Mouse (Mus musculus) layer of hippocampus, adult 8-10 months (tissue): Measurements from ENCODE around the gene Dyrk2. TPM values are rescaled to one million over a fixed set of nuclear protein-coding genes. Genes with fewer than 3 reads are reported as not detected.

Source experiments
- DNase-seq, 2 experiments: peaks; one replicate each; pipeline ENCODE4 v3.0.0; 2022; ENCODE audit warnings: low spot score in 2 of 2
- total RNA-seq, 4 experiments: library from RNA; stranded (reverse); gene quantifications; 2 replicates each; pipeline ENCODE4 v1.2.4; 2022

Dyrk2 gene
- total RNA-seq, 4 experiments from 2014 or later, result 43.8 to 52.1 (median 48.6) TPM

DNA sequence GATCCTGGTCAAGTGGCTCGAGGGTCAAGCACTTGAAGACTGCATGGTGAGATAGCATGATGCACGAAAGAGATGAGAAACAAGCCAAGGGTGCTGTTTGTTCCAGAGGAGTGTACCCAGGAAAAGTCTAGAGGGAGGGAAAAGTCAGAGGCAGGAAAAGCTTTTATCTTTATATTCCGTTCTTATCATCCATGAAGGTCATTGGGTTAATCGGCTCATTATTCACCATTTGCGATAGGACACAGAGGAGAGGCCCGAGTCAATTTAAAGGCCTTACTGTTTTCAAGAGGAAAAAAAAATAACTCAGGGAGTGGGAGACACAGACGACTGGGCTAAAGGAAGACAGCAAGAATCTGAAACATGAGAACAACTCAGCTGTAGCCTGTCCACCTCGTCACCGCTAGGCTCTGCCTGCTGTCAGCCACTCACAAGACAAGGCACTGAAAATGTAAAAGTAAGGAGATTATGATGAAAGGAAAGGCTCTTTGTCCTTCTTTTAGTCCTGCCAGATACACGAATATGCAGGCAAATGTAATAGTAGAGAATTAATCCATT is 22.9 kb downstream of the Dyrk2 start:
- DNase-seq, result no peak

DNA sequence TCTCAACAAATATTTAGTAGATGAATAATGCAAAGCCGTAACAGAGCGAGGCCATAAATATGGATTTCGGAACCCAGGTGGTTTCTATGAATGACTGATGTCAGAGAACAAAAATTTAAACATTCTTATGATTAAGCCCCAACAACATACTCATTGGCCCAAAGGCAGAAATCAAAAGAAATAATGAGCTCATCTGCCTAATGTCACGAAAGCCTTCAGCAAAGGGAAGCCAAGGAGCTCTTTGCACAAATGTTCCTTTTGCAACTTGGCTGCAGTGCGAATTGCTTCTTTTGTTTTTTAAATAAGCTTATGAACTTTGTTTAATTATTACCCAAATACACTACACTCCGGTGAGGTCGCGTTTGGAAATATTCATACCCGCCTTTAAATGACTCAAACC is 29.4 kb downstream of the Dyrk2 start:
- no peak for DNase-seq

DNA sequence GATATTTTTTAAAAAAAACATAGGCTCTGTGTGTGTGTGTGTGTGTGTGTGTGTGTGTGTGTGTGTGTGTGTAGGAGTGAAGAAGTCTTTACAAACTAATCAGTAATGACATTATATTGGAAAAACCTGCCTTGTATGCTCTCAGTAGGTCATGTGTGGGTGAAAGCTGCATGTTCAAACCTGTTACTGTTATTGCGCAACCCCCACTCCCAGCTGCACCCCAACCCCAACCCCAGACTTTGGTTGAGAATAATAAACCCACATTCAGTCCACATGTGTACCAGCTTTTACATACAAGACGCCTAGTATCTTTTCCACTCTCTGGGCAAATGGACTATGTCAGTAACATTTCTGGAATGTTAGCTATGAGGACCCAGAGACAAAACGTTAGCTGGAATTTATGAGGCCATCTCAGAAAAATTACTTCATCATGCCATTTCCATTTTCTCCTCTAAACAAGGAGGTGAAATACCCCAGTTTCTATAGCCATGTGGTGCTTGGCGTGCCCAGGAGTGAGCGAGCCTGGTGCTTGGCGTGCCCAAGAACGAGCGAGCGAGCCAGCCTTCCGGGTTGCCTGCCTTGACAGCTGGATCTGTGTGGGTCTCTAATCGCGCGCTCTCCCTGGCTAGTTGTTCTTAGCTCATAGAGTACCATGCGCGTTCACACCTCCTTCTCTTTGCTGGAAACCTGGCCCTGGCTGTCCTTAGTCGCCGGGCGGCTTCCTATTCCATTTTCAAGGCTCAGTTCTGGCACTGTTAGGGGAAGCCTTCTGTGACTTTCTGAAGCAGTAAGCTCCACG is 30.5 kb downstream of the Dyrk2 start:
- no peak for DNase-seq

DNA sequence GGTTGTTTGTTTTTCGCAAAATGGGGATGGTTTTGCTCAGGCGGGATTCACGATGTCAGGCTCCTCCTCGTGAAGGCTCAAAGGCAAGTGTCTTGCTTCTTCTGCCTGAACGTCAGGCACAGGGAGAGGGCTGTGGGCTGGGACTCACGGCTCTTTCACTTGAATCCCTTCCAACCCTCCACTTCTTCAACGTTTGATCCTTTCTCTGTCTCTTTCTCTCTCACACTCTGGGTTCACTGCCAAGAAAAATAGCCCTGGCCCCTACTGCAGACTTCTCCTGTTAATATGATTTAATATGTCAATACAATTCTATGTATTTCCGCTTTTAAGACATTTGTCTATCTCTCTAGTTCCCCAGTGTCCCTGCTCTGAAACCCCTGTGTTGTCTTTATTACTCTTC is 32.4 kb downstream of the Dyrk2 start:
- no peak for DNase-seq

DNA sequence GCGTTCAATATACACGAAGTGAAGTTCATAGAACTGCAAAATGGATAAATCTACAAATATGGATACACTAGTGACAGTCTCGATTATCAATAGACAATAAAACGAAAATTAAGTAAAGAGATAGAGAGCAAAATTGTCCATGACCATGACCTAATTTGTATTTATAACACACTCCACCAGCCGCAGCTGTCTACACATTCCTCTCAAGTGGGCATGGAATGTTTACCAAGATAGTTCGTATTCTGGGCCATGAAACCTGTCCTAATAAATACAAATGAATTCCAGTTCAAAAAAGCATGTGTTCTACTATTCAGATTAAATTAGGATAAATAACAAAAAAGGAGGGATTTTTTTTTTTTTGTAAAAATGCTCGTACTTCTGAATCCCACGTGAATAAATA is 38.8 kb downstream of the Dyrk2 start:
- no peak for DNase-seq

DNA sequence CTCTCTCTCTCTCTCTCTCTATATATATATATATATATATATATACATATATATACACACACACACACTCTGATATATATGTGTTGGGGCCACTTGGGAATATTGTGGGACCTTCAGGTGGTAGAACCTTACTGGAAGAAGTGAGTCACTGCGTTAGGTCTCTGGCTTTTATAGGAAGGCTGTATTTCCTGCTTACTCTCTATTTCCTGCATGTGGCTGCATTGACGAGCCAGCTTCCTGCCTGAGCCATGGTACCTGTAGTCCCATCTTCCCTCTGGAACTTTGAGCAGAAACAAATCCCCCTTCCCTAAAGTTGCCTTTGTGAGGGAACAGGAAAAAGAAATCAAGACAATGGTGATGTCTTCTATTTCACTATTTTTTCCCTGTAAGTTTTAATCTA is 40.4 kb downstream of the Dyrk2 start:
- no peak for DNase-seq

DNA sequence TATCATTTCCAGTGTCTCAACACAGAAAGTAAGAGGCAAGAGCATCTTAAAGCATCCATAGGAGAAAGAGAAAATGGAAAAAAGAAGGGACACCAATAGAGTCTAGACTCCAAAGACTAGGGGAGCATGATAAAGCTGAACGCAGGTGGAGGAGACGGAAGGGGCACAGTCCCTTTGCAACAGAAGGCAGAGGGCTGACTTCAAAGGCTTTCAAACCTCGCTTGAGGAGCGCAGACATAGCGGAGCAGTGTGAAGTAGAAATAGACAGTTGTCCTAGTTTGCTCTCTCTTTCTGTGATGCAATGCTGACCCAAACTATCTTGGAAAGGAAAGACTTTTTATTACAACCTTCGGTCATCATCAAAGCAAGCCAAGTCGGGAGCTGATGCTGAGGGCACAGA is 42.9 kb downstream of the Dyrk2 start:
- no peak for DNase-seq

DNA sequence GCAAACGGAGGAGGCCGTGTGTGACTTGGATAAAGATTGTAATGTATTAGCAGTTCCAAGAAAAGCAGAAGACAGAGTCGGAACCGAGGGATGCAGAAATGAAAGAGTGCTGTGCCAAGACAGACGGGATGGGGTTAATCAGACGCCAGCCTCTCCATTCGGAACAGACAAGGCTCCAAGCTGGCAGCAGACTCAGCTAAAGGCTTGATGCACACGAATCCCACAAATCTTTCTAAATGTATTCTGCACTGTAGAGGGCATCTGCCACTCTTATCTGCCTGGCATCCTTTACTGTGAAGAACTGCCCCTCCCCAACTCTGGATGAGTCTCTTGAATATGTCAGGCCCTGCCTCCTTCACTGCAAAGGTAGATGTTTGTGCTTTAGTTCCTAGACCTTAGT is 45.2 kb downstream of the Dyrk2 start:
- peak in 1 of 2 experiments; percentile 34 for DNase-seq

DNA sequence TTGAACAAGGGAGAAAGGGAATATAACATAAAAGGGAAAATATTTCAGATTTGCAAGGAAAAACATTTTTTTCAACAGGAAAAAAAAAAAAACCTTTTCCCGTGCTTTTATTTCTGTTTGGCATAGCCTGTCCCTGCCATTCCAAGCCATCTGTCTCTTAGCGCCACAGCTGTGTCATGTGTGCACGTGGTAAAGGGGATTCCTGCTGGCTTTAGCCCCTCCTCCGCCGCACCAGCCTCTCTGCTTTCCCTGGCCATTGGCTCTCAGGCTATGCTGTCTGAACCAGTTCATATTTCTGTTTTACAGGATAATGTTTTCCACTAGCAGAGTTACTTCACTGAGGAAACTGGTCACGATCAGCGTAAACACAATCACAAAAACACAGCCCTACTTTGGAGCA is 49.1 kb downstream of the Dyrk2 start:
- peak; percentile 23 to 62 for DNase-seq

DNA sequence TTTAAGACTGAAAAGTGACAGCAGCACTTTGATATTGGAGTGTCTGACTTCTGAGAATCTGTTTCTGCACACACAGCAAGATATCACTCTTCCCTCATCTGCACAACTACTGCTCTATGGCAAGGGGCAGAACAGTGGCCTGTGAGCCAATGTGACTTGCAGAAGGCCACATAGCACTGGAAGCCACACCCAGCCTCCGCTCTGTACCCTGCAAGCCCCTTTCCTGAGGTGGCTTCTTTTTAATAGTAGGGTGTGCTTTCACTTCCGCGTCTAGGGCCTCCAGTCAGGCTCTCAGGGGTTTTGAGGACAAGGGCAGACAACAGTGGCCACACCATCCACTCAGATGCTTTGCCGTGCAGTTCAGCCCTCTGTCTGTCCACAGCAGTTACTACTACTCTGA is 50.2 kb downstream of the Dyrk2 start:
- DNase-seq, result no peak

DNA sequence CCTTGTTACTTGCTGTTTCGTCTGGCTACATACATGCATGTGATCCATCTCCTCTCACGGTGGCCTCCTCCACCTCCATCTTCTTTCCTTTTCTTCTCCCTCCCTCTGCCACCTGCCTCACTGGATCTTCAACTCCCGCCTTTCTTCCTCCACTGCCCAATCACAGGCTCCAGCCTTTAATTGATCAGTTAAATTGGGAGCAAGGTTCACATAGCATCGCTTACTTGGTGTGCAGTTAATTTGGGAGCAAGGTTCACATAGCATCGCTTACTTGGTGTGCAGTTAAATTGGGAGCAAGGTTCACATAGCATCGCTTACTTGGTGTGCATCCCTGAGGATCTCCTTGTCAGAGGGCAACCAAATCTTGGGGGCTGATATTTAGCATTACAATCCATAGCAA is 52.9 kb downstream of the Dyrk2 start:
- DNase-seq, result no peak

DNA sequence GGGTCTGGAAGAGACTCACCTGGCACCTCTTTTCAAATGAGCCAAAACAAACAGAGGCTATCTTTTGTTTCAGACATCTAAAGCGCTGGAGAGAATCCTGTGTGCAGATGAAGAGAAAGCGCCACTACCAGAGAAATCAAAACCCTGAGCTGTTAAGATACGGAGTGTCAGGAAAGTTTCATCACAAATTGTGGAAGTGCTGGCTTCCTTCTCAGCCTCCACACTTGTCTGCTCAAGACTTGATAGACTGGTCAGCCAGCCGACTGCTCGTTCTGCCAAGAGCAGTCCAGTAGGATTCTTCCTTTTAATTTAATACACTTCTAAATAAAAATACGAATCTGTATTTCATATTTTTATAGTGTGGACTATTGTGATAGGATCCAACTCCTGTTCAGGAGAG is 58.1 kb downstream of the Dyrk2 start:
- no peak for DNase-seq

DNA sequence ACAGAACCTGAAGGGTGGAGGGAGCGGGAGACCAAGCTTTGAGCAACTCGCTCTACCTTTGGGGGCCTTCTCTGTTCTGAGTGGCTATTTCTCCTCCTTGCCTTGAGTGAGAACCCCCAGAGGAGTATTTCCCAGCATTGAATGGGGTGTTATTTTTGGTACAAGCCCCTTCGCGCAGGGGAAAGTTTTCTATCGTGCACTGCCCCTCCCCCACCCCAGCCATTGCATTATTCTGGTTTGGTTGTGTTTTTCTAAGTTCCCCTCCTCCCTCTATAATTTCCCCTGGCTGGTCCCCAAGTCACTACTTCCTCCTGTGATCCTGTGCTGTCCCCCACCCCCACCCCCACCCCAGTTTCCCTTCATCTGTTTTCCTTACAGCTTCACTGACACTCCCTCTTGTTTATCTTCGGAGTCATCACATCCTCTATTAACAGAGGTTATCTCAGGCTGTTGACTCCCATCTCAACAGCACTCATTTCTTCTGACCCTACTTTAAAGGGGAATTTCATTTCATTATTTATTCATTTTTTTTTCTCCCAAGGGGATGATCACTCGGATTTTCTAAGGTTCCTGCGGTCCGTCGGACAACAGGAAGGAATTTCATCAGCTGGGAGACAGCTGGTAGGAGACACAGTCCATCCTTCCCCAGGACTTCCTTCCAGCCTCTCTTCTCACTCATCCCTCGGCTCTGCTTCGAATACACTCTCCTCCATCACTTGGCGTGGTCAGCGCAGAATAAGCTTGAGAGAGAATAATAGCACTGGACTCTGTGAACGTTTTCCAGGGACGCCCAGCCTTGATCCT is 58.9 kb downstream of the Dyrk2 start:
- no peak for DNase-seq
